Mouse (Mus musculus): Measurements from ENCODE around the gene Exoc6b.
A peak's percentile ranks its signal among the peaks of the same experiment; 100 is the strongest.

Gene Exoc6b

GRCm38 (mm10) chr6:84585686-84586300 lies 483.5 kb downstream of the Exoc6b start:
- DNase-seq (ENCODE audit: low spot score in 2 of 2) = peak in 1 of 2 experiments; percentile 54

GRCm38 (mm10) chr6:84584783-84585685 lies 484.3 kb downstream of the Exoc6b start:
- DNase-seq (ENCODE audit: low spot score in 2 of 2) = no peak

GRCm38 (mm10) chr6:84583841-84584782 lies 485.2 kb downstream of the Exoc6b start:
- DNase-seq (ENCODE audit: low spot score in 2 of 2) = no peak

- peak in 1 of 2 experiments; percentile 35 for DNase-seq (ENCODE audit: low spot score in 2 of 2)
These were observed 485.9 kb downstream of the Exoc6b start for GRCm38 (mm10) chr6:84583371-84583770.

- no peak for DNase-seq (ENCODE audit: low spot score in 2 of 2)
These were observed 486.5 kb downstream of the Exoc6b start for GRCm38 (mm10) chr6:84582826-84583225.

GRCm38 (mm10) chr6:84581833-84582445 lies 487.4 kb downstream of the Exoc6b start:
- no peak for DNase-seq (ENCODE audit: low spot score in 2 of 2)

GRCm38 (mm10) chr6:84580979-84581832 lies 488.1 kb downstream of the Exoc6b start:
- DNase-seq (ENCODE audit: low spot score in 2 of 2) = no peak

- DNase-seq (ENCODE audit: low spot score in 2 of 2) = no peak
These were observed 489.8 kb downstream of the Exoc6b start for GRCm38 (mm10) chr6:84579508-84579907.

GRCm38 (mm10) chr6:84578928-84579327 lies 490.4 kb downstream of the Exoc6b start:
- no peak for DNase-seq (ENCODE audit: low spot score in 2 of 2)

- DNase-seq (ENCODE audit: low spot score in 2 of 2) = no peak
These were observed 491.4 kb downstream of the Exoc6b start for GRCm38 (mm10) chr6:84577898-84578297.

GRCm38 (mm10) chr6:84573905-84574660 lies 495.2 kb downstream of the Exoc6b start:
- DNase-seq (ENCODE audit: low spot score in 2 of 2) = no peak

- no peak for DNase-seq (ENCODE audit: low spot score in 2 of 2)
These were observed 499.3 kb downstream of the Exoc6b start for GRCm38 (mm10) chr6:84570039-84570438.

GRCm38 (mm10) chr6:84569590-84569989 lies 499.7 kb downstream of the Exoc6b start:
- DNase-seq (ENCODE audit: low spot score in 2 of 2) = no peak

GRCm38 (mm10) chr6:84568880-84569279 lies 500.4 kb downstream of the Exoc6b start:
- DNase-seq (ENCODE audit: low spot score in 2 of 2) = no peak

Data from spleen, postnatal 4 days (tissue).